Mouse (Mus musculus) thymus, adult 2 months (tissue): Measurements from ENCODE around the gene Dad1.

Experiments
- CTCF ChIP-seq: fragments of 200-500 bp; IDR thresholded peaks from 2 replicates; pipeline ENCODE4 v1.5.1; 2012; ENCODE audit warnings: mild to moderate bottlenecking, control low read depth, low read length, moderate library complexity, borderline replicate concordance; ENCODE audit not compliant: control insufficient read depth, poor library complexity, insufficient read depth; ENCODE audit errors: extremely low read depth
- POLR2A ChIP-seq: fragments of 200-500 bp; IDR thresholded peaks from 2 replicates; pipeline ENCODE4 v1.6.1; 2012; ENCODE audit warnings: mild to moderate bottlenecking, low read length, control low read depth, moderate library complexity; ENCODE audit not compliant: control insufficient read depth, poor library complexity, insufficient read depth; ENCODE audit errors: extremely low read depth

DNA sequence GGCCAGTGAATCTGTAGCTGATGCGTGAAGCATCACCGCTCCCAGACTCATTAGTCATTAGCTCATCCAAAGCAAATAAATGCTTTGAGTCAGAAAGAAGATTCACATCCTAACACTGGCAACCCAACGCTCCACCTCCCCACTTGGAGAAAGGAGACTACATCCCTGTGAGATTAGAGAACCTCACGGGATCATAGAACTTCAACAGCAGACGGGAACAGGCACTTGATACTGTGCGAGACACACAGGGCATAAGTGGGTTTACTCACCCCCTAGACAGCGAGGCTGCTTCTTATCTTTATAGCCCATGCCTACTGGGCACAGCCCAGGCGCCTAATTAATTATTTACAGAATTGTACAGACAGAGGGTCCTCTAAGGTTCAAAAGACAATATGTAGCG is 21.8 kb downstream of the Dad1 start:
- TF ChIP-seq CTCF (no peak), POLR2A (no peak)
